Mouse (Mus musculus): ENCODE data around the gene Cetn2. TPM values are rescaled to one million over a fixed set of nuclear protein-coding genes. Genes with fewer than 3 reads are reported as not detected.
A peak's percentile ranks its signal among the peaks of the same experiment; 100 is the strongest.

Gene Cetn2
- 106 and 107 TPM in 2 replicates for polyA plus RNA-seq (2014; fragmentation: Nextera tagmentation; extraction: Ambion mirVana)

DNA sequence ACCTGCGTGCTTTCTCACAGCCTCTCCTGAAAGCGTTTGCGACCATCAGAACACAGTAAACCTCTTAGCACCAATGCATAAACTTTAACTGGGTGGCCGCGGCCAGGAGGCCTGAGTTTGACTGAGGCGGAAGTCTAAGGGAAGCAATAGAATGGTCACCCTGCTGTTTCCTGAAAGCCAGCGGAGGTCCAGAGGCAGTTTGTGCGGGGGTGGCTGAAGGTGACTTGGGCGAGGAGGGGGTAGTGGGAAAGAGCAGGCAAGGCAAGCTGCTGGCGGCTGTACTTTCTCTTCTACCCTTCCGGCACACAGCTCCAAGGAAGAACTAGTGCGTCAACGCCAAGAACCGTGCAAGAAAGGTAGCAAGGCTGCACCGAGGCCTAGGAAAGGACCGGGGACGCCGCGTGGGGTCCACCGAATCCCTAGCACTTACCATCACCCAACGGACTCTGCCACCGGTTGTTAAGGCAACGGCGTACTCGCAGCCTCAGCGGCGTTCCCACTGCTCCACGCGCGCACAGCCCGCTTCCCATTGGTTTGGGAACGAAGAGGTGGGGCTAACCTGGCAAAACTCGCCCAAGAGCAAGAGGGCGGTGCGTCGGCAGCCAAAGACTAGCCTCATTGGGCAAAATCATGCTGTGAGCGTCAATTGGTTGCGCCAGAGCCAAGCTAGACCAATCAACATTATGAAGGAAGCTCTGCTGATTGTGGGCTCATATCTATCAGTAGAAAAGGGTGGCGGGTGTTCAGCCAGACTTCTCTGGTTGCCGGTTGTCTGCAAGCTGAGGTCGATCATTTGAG is at the start of gene Cetn2, which contains the start of gene Nsdhl:
Gene Cetn2, minus strand, starts transcription at position 528 of the 798 bp plus-strand sequence.
Gene Nsdhl, plus strand, starts transcription at position 674 of the 798 bp plus-strand sequence.
- peak within 1 kb of the TSS; percentile 55 for H3K9ac ChIP-seq (ENCODE audit: low read length)
- H3K4me3 ChIP-seq (ENCODE audit: low read depth, low read length) = peak within 1 kb of the TSS; percentile 49
- H3K4me2 ChIP-seq (ENCODE audit: low read depth, severe bottlenecking) = peak within 1 kb of the TSS; percentile 43
- no peak within 1 kb of the TSS for H3K27ac ChIP-seq (replicated peaks; ENCODE audit: low read depth, low read length)
- H3K27me3 ChIP-seq (ENCODE audit: control insufficient read depth, insufficient read depth, low read length) = peaks cover 2% of the 10 kb centered on the region; the same call in 1 of the 2 replicates
- peak; percentile 98 for ATAC-seq (ENCODE audit: insufficient number of reproducible peaks, low FRiP score, low TSS enrichment, low read depth)
- H3K36me3 ChIP-seq (ENCODE audit: control insufficient read depth, insufficient read depth, low read length) = no peaks in the 10 kb centered on the region
- peak; percentile 84 for DNase-seq (ENCODE audit: low spot score)
- H3K4me1 ChIP-seq (ENCODE audit: control insufficient read depth, insufficient read depth, low read length) = no peaks in the 10 kb centered on the region
- H3K9me3 ChIP-seq (ENCODE audit: control insufficient read depth, low read length) = no peaks in the 10 kb centered on the region
- WGBS = 17% methylated on average over 41 of the region's 41 CpGs

DNA sequence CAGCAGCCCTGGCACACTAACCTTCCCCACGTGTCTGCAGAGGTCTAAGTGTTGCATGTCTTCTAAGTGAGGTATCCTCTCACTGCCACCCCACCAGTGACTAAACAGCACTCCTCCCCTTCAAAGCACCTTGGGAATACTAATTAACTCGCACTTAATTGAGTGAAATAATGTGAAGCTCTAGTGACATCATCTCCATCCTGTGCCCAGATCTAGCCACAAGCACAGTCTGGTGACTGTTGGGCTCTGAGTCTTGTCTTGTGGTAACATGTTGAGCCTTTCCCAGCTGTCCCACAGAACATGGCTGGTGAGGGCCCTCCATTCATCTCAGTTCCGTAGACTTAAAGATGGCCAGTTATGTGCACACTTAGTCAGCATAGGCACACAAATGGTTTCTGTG is 44.5 kb upstream of the Cetn2 start:
- H3K9me3 ChIP-seq (ENCODE audit: control insufficient read depth, low read length) = no peaks in the 10 kb centered on the region
- H3K36me3 ChIP-seq (ENCODE audit: control insufficient read depth, insufficient read depth, low read length) = no peaks in the 10 kb centered on the region
- H3K27me3 ChIP-seq (ENCODE audit: control insufficient read depth, insufficient read depth, low read length) = no peaks in the 10 kb centered on the region
- no peak overlapping the region for H3K4me3 ChIP-seq (ENCODE audit: low read depth, low read length)
- H3K27ac ChIP-seq (replicated peaks; ENCODE audit: low read depth, low read length) = no peak overlapping the region
- no peak for ATAC-seq (ENCODE audit: insufficient number of reproducible peaks, low FRiP score, low TSS enrichment, low read depth)
- no peak overlapping the region for H3K9ac ChIP-seq (ENCODE audit: low read length)
- no peak overlapping the region for H3K4me2 ChIP-seq (ENCODE audit: low read depth, severe bottlenecking)
- no peak for DNase-seq (ENCODE audit: low spot score)
- WGBS = 84% methylated on average over 3 of the region's 3 CpGs
- no peaks in the 10 kb centered on the region for H3K4me1 ChIP-seq (ENCODE audit: control insufficient read depth, insufficient read depth, low read length)

GRCm38 (mm10) chrX:72961511-72961910 is 43.3 kb upstream of the Cetn2 start:
- Histone ChIP-seq H3K4me1 (ENCODE audit: control insufficient read depth, insufficient read depth, low read length) (no peaks in the 10 kb centered on the region), H3K4me3 (ENCODE audit: low read depth, low read length) (no peak overlapping the region), H3K27ac (replicated peaks; ENCODE audit: low read depth, low read length) (no peak overlapping the region), H3K27me3 (ENCODE audit: control insufficient read depth, insufficient read depth, low read length) (no peaks in the 10 kb centered on the region), H3K9ac (ENCODE audit: low read length) (no peak overlapping the region), H3K9me3 (ENCODE audit: control insufficient read depth, low read length) (no peaks in the 10 kb centered on the region), H3K36me3 (ENCODE audit: control insufficient read depth, insufficient read depth, low read length) (no peaks in the 10 kb centered on the region), H3K4me2 (ENCODE audit: low read depth, severe bottlenecking) (no peak overlapping the region)
- DNase-seq (ENCODE audit: low spot score) = no peak
- ATAC-seq (ENCODE audit: insufficient number of reproducible peaks, low FRiP score, low TSS enrichment, low read depth) = no peak
- WGBS = 73% methylated on average over 3 of the region's 3 CpGs

GRCm38 (mm10) chrX:72960431-72960830 is 42.2 kb upstream of the Cetn2 start:
- H3K9me3 ChIP-seq (ENCODE audit: control insufficient read depth, low read length) = no peaks in the 10 kb centered on the region
- no peaks in the 10 kb centered on the region for H3K36me3 ChIP-seq (ENCODE audit: control insufficient read depth, insufficient read depth, low read length)
- no peak overlapping the region for H3K9ac ChIP-seq (ENCODE audit: low read length)
- no peaks in the 10 kb centered on the region for H3K4me1 ChIP-seq (ENCODE audit: control insufficient read depth, insufficient read depth, low read length)
- 76% methylated on average over 4 of the region's 4 CpGs for WGBS
- no peak overlapping the region for H3K27ac ChIP-seq (replicated peaks; ENCODE audit: low read depth, low read length)
- no peak overlapping the region for H3K4me2 ChIP-seq (ENCODE audit: low read depth, severe bottlenecking)
- no peaks in the 10 kb centered on the region for H3K27me3 ChIP-seq (ENCODE audit: control insufficient read depth, insufficient read depth, low read length)
- ATAC-seq (ENCODE audit: insufficient number of reproducible peaks, low FRiP score, low TSS enrichment, low read depth) (no peak), DNase-seq (ENCODE audit: low spot score) (no peak)
- H3K4me3 ChIP-seq (ENCODE audit: low read depth, low read length) = no peak overlapping the region

- DNase-seq (ENCODE audit: low spot score) = no peak
Measured at GRCm38 (mm10) chrX:72956486-72956885, 38.3 kb upstream of the Cetn2 start.

GRCm38 (mm10) chrX:72953464-72953863 is 35.3 kb upstream of the Cetn2 start:
- DNase-seq (ENCODE audit: low spot score) = no peak
- no peak overlapping the region for H3K27ac ChIP-seq (replicated peaks; ENCODE audit: low read depth, low read length)

More at GRCm38 (mm10) chrX:72956486-72956885, 38.3 kb upstream of the Cetn2 start:
- no peak overlapping the region for H3K4me3 ChIP-seq (ENCODE audit: low read depth, low read length)
- 87% methylated on average over 4 of the region's 4 CpGs for WGBS
- H3K4me1 ChIP-seq (ENCODE audit: control insufficient read depth, insufficient read depth, low read length) = no peaks in the 10 kb centered on the region
- H3K9me3 ChIP-seq (ENCODE audit: control insufficient read depth, low read length) = no peaks in the 10 kb centered on the region
- H3K27ac ChIP-seq (replicated peaks; ENCODE audit: low read depth, low read length) = no peak overlapping the region
- H3K9ac ChIP-seq (ENCODE audit: low read length) = no peak overlapping the region
- H3K27me3 ChIP-seq (ENCODE audit: control insufficient read depth, insufficient read depth, low read length) = no peaks in the 10 kb centered on the region
- no peak for ATAC-seq (ENCODE audit: insufficient number of reproducible peaks, low FRiP score, low TSS enrichment, low read depth)
- H3K4me2 ChIP-seq (ENCODE audit: low read depth, severe bottlenecking) = no peak overlapping the region
- no peaks in the 10 kb centered on the region for H3K36me3 ChIP-seq (ENCODE audit: control insufficient read depth, insufficient read depth, low read length)

GRCm38 (mm10) chrX:72921391-72921790 is 3.2 kb upstream of the Cetn2 start:
- ATAC-seq (ENCODE audit: insufficient number of reproducible peaks, low FRiP score, low TSS enrichment, low read depth) (no peak), DNase-seq (ENCODE audit: low spot score) (no peak)
- 92% methylated on average over 2 of the region's 2 CpGs for WGBS
- Histone ChIP-seq H3K4me3 (ENCODE audit: low read depth, low read length) (no peak overlapping the region), H3K36me3 (ENCODE audit: control insufficient read depth, insufficient read depth, low read length) (no peaks in the 10 kb centered on the region), H3K27ac (replicated peaks; ENCODE audit: low read depth, low read length) (no peak overlapping the region), H3K27me3 (ENCODE audit: control insufficient read depth, insufficient read depth, low read length) (peaks cover 2% of the 10 kb centered on the region; the same call in 1 of the 2 replicates), H3K9me3 (ENCODE audit: control insufficient read depth, low read length) (no peaks in the 10 kb centered on the region), H3K9ac (ENCODE audit: low read length) (no peak overlapping the region), H3K4me1 (ENCODE audit: control insufficient read depth, insufficient read depth, low read length) (no peaks in the 10 kb centered on the region), H3K4me2 (ENCODE audit: low read depth, severe bottlenecking) (no peak overlapping the region)

More at GRCm38 (mm10) chrX:72953464-72953863, 35.3 kb upstream of the Cetn2 start:
- Histone ChIP-seq H3K36me3 (ENCODE audit: control insufficient read depth, insufficient read depth, low read length) (no peaks in the 10 kb centered on the region), H3K4me2 (ENCODE audit: low read depth, severe bottlenecking) (no peak overlapping the region), H3K4me3 (ENCODE audit: low read depth, low read length) (no peak overlapping the region), H3K9ac (ENCODE audit: low read length) (no peak overlapping the region), H3K27me3 (ENCODE audit: control insufficient read depth, insufficient read depth, low read length) (no peaks in the 10 kb centered on the region), H3K4me1 (ENCODE audit: control insufficient read depth, insufficient read depth, low read length) (no peaks in the 10 kb centered on the region), H3K9me3 (ENCODE audit: control insufficient read depth, low read length) (no peaks in the 10 kb centered on the region)
- 85% methylated on average over 4 of the region's 4 CpGs for WGBS
- no peak for ATAC-seq (ENCODE audit: insufficient number of reproducible peaks, low FRiP score, low TSS enrichment, low read depth)

GRCm38 (mm10) chrX:72918682-72919059 is 460 bp upstream of the Cetn2 start:
- no peaks in the 10 kb centered on the region for H3K4me1 ChIP-seq (ENCODE audit: control insufficient read depth, insufficient read depth, low read length)
- H3K4me3 ChIP-seq (ENCODE audit: low read depth, low read length) = peak overlapping the region; percentile 49
- H3K27ac ChIP-seq (replicated peaks; ENCODE audit: low read depth, low read length) = no peak overlapping the region
- H3K9me3 ChIP-seq (ENCODE audit: control insufficient read depth, low read length) = no peaks in the 10 kb centered on the region
- H3K9ac ChIP-seq (ENCODE audit: low read length) = peak overlapping the region; percentile 55
- ATAC-seq (ENCODE audit: insufficient number of reproducible peaks, low FRiP score, low TSS enrichment, low read depth) = no peak
- H3K36me3 ChIP-seq (ENCODE audit: control insufficient read depth, insufficient read depth, low read length) = no peaks in the 10 kb centered on the region
- peak overlapping the region; percentile 37 for H3K4me2 ChIP-seq (ENCODE audit: low read depth, severe bottlenecking)
- peaks cover 2% of the 10 kb centered on the region; the same call in 1 of the 2 replicates for H3K27me3 ChIP-seq (ENCODE audit: control insufficient read depth, insufficient read depth, low read length)
- no peak for DNase-seq (ENCODE audit: low spot score)
- WGBS = 16% methylated on average over 6 of the region's 6 CpGs

Measured in limb, embryonic 11.5 days (tissue).